In genomic region chr11:29751013-29751412, GRCm38 (mm10) we compare ENCODE assay signal across 20 mouse cellular contexts. TPM values are rescaled to one million over a fixed set of nuclear protein-coding genes. Genes with fewer than 3 reads are reported as not detected.
DNase-seq lines count a peak whose midpoint lies in the region; TF ChIP-seq lines count a peak whose summit lies in the region.
"Had no signal": no experiment of that assay in that cellular context is flagged by ENCODE, and none has a peak within 500 bp of the region (broad histone marks: within the 10 kb centered on the region; RNA-seq: fewer than 3 reads in every experiment).

No protein-coding gene starts in this region.

- TF ChIP-seq CTCF in left cerebral cortex, adult 2 months (IDR thresholded peaks at IDR 0.05) = no peak

- no peak overlapping the region for H3K4me3 ChIP-seq in left cerebral cortex, adult 2 months
- H3K4me3 ChIP-seq: embryonic facial prominence, embryonic 13.5 days; embryonic facial prominence, embryonic 15.5 days; erythroblast, embryonic 14.5 days; forebrain, embryonic 10.5 days; forebrain, embryonic 12.5 days had no signal

- intact Hi-C loops in heart, postnatal 36 days (cut with DNase I) = no loop called here
- intact Hi-C loops in left cerebral cortex, adult 2 months (cut with DNase I) = no loop called here
- intact Hi-C loops in left cerebral cortex, postnatal 14 days (cut with DNase I) = no loop called here

- peak; percentile 74 for DNase-seq in heart, adult 11 months
- no peak for DNase-seq in heart, postnatal 36 days
- no peak for DNase-seq in left cerebral cortex, adult 2 months (ENCODE audit: extremely low spot score in 1 of 2, low spot score in 2 of 2)
- no peak for DNase-seq in left cerebral cortex, postnatal 14 days (ENCODE audit: low spot score in 2 of 2)
- no peak for DNase-seq in ovary, adult 18-20 months (ENCODE audit: low spot score)
- DNase-seq: adrenal gland, adult 8-10 months; adrenal gland, postnatal 14 days; adrenal gland, postnatal 36 days; B cell, adult 2 months; cerebellum, adult 11-12 months; cerebellum, adult 8-10 months; cerebellum, adult 9-11 months; cerebellum, postnatal 14 days; cerebellum, postnatal 36 days; embryo, embryonic 11 days had no signal

- H3K27ac ChIP-seq in left cerebral cortex, adult 2 months = peak overlapping the region; percentile 29
- H3K27ac ChIP-seq: embryonic facial prominence, embryonic 13.5 days; embryonic facial prominence, embryonic 15.5 days; forebrain, embryonic 10.5 days; forebrain, embryonic 12.5 days had no signal

RNA-seq across cellular contexts. Expression of gene Rtn4, which starts 58.3 kb away (rescaled TPM):
- total RNA-seq in heart, postnatal 36 days (2021) = 10 to 100 TPM; 91.7 to 95.2 TPM
- 100 to 1,000 TPM; 607 to 709 TPM for total RNA-seq in left cerebral cortex, adult 2 months (2021)
- total RNA-seq in left cerebral cortex, postnatal 14 days (2021) = 100 to 1,000 TPM; 639 to 692 TPM

Comparison
In these comparisons a context has a peak if more than half of its experiments do, and no peak if none do; other contexts are left out.
1. RNA of gene Rtn4, which starts 58.3 kb away (total RNA-seq): 607 to 709 TPM in left cerebral cortex, adult 2 months and 639 to 692 TPM in left cerebral cortex, postnatal 14 days; 91.7 to 95.2 TPM in heart, postnatal 36 days; every median in the first group is over 4 times any median in the second.